Mouse (Mus musculus) thymus, postnatal 25 days (tissue): ENCODE data around the gene Tom1l2.

ENCODE experiments used
- DNase-seq: peaks from one replicate; pipeline ENCODE4 v3.0.0; 2022

Tom1l2 gene

DNA sequence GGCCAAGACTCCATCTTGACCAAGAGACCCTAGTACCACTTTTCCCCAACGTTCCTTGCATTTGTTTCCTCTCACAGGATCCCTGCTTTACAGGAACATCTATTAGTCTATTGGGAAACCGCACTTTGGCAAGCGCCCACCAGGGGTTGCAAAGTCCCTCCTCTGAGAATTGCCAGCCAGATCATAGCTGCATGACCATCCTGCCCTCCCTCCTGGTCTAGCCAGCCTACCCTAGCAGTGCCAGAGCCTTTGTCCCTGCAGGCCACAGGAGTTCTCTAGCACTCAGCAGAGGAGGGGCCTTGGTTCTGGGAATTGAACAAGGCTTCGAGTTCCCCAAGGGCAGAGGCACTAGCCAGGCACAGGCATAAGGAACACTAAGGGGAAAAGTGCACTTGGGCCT lies 128.0 kb downstream of the Tom1l2 start:
- peak; percentile 59 for DNase-seq

DNA sequence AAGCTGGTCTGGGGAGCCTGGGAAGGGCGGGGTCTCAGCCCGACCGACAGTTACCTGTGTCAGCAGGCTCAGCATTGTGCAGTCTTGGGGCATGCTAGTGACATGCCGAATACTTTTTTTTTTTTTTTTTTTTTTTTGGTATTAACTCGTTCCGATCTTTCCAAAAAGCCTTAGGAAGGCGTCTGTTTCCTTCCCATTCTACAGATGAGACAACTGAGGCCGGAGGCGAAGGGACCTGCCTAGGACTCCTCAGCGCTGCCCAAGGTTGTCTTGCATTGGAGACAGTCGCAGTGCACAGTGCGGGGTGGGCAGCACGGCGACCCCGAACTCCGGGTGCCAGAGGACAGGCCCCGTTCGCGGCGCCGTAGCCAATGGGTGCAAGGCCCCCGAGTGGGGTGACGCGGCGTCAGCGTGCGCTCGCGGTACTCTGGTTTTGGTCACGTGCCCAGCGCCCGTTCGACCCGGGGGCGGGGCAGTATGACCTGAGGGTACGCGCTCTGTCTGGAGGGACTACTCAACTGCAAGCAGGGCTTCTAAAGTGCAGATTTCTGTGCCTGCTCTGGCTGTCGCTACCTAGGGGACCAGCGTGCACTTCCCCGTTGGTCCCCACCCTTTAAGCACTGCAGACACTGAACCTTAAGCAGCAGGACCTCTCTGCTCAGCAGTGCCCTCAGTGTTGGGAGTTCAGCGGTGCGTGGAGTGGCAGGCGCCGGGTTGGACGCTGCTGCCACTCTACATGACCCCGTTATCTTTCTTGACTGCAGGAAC lies 130.1 kb downstream of the Tom1l2 start, which contains the start of gene Srebf1:
Gene Srebf1, minus strand, starts transcription at position 113 of the 768 bp plus-strand sequence.
- peak; percentile 83 for DNase-seq

DNA sequence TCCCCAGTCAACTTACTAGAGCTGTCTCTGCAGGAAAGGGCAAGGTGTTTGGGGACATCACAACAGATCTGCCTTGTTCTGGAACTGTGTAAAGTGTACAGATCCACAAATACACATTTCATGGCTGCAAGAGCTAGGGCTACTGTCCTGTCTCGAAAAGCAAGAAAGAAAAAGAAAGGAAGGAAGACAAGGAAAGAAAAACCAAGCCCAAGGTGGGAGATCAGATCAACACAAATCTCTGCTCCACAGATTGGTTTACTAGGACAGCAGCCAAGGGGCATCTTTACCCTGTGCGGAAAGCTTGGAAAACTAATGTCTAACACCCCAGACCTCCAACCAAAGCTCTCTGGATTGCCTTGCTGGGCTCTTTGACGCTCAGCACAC lies 130.6 kb downstream of the Tom1l2 start:
- DNase-seq, result no peak

DNA sequence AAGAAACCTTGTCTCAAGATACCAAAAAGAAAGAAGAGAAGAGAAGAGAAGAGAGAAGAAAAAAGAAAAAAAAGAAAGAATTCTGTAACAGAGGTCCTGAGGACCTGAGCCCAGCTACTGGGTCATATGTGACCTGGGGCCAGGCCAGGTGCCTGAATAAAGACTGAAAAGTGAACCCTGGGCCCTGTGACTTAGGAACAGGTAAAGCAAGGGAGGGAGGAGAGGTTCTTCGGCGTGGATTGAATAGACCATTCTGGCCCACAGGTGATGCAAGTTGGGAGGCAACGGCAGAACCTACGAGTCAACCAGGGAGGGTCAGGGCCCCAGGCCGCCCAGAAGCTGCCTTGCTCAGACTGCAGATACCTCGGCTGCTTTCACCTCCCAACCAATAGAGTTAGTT lies 131.3 kb downstream of the Tom1l2 start:
- no peak for DNase-seq

DNA sequence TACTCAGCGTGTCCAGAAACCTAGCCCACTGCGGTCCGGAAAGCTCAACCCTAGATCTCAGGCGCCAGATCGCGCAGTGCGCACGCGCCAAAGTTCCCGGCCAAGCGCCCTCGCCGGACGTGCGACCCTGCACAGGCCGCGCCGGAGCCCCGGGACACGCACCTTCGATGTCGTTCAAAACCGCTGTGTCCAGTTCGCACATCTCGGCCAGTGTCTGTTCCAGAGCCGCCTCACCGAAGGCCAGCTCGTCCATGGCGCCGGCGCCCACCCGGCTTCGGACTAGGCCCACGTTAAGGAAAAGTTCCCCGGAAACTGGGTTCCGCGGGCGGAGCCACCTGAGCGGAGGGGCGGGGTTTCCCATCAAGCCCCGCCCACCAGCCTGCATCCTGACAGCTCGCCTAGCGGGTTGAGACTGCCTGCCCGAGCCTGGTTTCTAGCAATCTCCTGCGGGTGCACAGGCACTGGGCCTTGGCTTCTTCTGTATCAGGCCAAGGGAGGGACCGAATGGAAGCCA lies 132.4 kb downstream of the Tom1l2 start:
- DNase-seq, result peak; percentile 95

DNA sequence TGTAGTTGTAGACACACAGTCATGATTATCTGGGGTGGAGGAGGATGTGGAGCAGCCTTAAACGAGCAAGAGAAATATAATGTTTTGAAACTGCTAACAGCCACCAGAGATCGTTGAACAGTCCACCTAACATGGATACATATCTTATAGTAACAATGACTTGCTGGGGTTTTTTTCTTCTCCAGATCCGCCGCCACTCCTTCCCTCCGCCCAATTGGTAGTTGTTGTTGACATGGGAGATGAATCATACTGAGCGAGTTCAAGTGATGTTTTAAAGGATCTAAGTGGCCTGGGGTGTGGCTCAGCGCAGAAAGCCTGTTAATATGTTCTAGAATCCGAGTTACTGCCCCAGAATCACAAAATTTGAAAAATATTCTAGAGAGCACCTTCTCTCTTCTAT lies 133.1 kb downstream of the Tom1l2 start:
- DNase-seq, result no peak

DNA sequence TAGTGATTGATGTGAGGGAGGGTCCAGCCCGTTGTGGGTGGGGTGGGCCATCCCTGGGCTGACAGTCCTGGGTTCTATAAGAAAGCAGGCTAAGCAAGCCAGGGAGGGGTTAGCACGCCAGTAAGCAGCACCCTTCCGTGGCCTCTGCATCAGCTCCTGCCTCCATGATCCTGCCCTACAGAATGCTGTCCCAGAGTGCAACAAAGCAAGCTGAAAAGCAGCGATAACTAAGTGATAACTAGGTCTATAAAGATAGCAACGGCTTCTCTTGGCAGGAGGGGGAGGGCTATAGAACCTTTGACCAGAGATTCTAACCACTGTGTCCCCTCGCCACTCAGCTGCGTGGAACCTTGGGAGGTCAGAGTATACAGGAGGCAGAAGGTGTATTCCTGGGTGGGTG lies 135.2 kb downstream of the Tom1l2 start:
- no peak for DNase-seq

DNA sequence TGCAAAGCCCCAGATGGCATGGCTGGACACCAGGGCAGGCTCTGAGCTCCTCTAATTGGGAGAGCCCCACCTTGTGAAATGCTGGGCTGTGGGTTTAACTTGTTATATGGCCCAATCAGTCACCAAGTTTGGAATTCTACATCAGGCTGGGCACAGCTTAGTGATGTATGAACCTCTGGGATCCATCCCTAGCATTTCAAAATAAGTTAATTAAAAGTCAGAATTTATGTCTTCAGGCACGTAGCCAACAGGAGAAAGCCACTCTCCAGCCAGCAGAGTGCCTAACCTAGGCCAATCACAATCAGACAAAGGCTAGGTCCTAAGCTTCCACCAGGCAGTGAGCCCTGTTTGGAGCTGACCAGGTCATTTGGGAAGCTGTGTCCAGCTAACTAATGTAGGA lies 136.0 kb downstream of the Tom1l2 start:
- DNase-seq, result no peak

DNA sequence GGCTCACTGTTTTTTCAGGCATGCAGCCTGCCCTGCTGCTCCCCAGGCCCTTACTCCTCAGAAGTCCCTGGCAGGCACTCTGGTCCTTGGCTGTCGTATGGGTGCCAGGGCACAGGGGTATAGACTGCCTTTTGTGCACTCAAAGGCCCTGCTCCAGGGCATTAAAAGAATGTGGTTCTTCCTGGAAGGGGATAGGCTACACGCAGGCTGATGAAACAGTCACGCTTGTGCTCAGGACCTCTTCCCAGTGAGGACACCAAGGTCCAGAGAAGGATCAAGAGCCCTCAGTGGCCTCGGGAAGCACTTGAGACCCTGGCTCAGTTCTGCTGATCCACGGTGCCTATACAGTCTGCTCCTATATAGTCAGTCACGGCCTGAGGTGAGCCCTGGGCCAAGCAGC lies 139.4 kb downstream of the Tom1l2 start:
- no peak for DNase-seq

DNA sequence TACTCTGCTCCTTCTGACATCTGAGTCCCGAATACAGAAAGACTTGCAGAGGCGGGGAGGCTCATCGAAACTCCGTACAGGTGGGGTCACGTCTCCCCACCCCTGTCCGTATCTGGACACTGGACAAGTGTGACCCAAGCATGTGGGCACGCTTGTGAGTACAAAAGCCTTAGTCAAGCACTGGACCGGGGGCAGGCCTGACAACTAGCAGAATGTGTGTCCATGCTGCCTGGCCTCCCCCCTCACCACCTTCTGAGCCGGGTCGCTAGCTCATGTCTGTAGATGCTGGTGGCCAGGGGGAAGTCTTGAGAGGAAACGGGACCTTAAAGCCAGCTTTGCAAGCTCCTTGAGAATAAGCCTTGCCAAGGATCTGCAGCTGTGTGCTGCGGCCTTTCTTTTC lies 140.9 kb downstream of the Tom1l2 start:
- no peak for DNase-seq

DNA sequence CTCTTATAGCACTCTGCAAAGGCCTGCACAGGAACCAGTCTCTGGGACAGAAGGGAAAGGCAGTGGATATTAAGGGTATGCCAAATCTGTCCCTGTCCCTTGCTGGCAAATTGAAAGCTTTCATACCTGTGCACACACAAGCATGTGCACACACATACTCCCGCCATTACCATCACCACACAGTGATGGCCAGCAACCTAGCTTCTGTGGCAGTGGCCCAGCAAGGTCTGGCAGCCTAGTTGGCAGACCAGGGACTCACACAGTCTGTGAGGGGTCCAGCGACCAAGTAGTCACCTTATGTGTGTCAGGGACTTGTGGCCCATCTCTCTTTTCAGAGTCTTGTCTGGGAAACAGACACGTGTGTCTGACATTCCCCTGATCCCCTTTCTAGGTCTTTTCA lies 141.6 kb downstream of the Tom1l2 start:
- no peak for DNase-seq

DNA sequence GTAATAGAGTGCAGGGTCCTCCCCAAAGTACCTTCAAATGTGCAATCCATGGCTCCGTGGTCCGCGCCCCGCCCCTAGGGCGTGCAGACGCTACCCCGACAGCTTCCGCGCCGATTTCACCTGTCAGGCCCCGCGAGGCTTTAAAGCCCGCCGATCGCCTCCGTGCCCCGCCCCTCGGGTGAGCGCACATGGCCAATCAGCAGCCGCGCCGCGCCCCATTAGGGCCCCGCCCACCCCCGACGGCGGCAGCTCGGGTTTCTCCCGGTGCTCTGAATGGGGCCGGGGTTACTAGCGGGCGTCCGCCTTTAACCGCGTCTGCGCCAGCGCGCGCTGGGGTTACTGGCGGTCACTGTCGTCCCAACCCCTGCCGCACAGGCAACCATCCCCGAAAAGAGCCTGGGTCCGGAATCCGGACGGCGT lies 142.4 kb downstream of the Tom1l2 start:
- DNase-seq, result peak; percentile 98

DNA sequence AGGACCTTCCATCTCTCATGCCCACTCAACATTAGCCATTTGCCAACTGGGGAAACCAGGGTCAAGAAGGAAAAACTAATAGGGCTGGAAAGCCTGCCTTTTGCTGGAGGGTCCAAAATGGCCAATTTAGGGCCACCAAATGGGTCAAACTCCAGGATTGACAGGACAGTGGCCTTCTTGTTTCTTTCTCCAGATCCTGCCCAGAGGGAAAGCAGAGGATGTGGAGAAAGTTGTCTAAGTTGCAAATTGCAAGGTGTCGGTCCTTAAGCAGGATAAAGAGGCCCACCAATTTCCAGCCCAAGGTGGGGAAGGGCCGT lies 142.8 kb downstream of the Tom1l2 start:
- no peak for DNase-seq

DNA sequence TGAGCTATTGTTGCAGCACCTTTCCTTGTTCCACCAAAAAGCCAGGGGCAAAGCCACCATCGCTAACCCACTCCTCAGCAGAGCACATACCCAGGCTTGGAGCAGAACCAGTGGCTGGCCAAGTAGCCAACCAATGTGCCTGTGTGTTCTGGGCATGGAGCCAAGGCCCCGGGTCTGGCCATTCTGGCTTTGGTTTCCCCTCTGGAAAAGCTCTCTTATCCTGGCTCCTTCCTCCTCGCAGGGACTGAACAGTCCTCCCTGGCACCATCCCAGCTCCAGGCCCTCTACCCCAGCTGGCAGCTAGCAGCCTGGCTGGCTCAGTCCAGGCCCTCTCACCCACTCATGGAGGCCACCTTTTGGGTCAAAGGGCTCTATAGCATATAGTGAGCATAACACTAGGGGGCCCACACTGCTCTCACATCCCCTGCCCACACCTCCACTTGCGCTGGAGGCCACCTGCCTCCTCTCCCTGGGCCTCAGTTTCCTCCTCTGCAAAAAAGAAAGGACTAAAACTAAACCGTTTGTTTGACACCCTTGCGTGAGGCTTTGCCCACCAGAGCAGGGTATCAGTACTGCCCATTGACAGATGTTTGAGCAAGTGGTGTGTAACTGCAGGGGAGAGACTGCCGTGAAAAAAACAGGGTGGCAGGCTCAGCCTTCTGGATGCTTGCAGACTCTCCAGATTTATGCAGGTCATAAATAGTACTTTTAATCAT lies 143.3 kb downstream of the Tom1l2 start:
- no peak for DNase-seq

DNA sequence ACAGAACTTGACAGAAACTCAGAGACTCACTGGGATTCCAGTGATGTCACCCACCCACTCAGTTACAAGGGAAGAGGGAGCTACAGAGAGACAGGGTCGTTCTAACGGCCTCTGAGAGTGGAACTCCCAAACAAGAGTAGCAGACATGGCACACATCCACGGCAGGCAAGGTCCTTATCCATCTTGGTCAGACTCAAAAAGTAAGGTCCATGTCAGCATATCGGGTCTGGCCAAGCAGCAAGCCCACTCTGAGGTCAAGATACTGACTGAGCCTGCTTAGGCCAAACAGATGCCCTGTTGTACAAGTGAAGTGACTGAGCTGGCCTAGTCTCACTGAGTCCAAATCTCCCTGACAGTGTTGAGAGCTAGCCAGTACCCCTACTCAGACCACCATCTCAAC lies 144.0 kb downstream of the Tom1l2 start:
- DNase-seq, result no peak

DNA sequence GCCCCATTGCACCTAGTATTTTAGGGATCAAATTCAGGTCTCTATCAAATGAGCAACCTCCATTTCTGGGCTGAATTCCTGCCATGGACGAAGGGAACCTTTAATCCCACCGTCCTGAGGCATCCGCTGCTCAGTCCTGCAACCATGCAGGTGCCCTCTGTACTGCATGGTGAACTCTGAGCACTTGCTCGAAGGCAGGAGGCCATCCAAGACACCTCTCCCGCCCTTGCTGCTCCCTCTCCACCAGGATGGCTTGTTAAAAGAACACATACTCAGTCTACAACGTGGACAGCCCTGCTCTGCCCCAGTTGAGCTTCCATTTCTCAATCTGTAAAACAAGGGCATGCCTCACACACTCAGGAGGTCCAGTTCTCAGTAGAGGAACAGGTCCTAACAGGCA lies 144.5 kb downstream of the Tom1l2 start:
- no peak for DNase-seq

DNA sequence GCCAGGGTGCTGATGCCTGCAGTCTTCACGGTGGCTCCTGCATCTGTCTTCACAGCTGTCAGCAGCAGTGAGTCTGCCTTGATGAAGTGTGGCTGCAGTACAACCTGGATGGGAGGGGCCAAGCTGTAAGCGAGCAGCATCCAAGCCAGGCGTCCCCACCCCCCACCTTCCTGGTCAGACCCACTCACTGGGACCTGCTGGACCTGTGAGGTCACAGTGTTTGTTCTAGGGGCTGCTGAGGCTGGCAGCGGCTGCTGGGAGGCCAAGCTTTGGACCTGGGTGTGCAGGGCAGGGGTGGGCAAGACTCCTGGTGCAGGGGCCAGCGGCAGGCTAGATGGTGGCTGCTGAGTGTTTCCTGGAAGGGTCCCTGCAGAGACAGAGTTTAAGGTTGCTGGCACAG lies 146.5 kb downstream of the Tom1l2 start:
- no peak for DNase-seq

DNA sequence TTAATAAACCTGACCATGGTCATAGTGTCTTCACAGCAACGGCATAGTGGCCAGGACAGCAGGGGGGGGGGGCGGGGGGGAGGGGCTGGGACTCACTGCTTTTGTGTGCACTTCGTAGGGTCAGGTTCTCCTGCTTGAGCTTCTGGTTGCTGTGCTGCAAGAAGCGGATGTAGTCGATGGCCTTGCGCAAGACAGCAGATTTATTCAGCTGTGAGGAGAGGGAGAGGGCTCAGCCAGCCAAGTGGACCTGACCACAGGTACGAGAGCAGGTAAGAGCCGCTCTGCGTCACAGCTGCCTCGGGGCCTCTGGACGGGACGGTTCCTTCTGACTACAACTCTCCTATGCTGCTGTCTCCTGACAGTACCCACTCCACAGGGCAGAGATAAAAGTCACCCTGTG lies 147.7 kb downstream of the Tom1l2 start:
- DNase-seq, result no peak

DNA sequence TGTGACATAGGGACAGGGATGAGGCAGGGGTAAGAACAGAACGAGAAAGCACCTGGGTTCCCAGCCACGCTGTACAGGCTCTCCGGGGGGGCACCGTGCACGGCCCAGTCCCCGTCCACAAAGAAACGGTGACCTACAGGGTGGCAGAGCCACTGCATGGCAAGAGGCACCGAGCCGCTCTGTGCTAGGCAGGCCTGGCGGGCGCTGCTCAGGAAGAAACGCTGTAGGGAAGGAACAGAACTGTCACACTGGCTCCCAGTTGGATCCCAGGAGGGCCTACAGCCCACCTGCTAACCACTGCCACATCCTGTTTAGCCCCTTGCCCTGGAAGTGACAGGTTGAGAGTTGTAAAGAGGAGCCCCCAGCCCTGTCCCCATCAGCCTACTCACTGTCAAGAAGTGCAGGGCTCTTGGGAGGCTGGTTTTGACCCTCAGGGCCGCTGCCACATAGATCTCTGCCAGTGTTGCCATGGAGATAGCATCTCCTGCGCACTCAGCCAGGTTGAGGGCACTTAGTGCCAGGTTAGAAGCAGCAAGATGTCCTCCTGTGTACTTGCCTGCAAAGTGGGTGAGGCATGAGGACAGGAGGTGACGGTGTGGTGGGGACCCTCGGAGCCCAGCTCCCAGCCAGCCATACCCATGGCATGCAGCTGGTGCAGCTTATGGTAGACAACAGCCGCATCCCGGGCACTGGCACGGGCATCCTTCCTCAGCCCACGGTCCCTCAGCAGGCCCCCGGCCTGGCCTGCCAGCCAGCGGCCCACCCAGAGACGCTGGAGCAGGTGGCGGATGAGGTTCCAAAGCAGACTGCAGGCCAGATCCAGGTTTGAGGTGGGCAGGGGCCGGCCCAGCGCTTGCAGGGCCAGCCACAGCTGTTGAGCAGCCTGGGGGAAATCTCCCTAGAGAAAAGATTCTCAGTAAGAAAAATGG lies 149.7 kb downstream of the Tom1l2 start:
- DNase-seq, result no peak

DNA sequence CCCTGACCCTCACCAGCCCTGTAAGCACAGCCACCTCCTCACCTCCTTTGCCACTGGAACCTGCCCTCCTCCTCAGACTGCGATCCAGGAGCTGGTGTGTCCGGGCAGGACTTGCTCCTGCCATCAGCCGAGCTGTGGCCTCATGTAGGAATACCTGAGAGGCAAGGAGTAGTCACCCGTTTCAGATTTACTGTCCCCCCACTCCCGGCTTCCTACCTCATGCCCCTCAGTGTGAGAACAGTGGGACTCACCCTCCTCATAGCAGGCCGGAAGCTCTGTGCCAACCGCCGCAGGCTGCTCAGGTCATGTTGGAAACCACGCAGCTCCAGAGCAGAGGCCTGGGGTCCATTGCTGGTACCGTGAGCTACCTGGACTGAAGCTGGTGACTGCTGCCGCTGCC lies 152.3 kb downstream of the Tom1l2 start:
- no peak for DNase-seq

DNA sequence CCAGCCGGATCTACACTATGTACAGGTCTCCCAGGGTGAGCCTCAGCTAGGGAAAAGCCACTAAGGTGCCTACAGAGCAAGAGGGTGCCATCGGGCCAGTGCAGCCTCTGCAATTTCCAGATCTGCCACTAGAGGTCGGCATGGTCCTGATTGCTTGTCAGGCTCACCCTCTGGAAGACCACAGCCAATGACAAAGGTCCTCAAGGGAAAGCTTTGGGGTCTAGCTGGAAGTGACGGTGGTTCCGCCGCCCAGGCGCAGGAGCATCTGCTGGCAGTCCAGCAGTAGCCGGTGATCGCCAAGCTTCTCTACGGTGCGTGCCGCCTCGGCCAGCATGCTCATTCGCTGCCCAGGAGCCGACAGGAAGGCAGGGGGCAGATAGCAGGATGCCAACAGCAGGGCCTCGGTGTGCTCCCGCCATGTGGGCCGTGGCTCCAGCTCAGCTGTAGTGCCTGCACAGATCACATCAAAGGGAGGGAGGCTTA lies 153.0 kb downstream of the Tom1l2 start:
- DNase-seq, result peak; percentile 95

DNA sequence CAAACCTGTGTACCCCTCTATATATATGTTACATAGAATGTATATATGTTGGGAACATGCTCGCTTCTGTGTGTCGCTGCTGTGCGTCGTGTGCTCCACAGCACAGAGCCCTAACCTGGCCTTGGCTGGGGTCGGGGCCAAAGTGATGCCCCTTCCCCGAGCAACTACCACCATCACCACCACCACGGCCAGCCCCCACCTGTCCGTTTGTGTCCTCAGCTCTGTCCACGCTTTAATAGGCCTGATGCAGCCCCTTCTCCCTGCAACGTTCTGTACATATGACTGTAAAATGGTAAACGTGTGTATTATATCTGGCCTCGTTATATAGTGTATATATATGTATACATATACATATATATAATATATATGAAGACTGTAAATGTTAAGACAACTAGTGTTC lies 154.1 kb downstream of the Tom1l2 start:
- no peak for DNase-seq

DNA sequence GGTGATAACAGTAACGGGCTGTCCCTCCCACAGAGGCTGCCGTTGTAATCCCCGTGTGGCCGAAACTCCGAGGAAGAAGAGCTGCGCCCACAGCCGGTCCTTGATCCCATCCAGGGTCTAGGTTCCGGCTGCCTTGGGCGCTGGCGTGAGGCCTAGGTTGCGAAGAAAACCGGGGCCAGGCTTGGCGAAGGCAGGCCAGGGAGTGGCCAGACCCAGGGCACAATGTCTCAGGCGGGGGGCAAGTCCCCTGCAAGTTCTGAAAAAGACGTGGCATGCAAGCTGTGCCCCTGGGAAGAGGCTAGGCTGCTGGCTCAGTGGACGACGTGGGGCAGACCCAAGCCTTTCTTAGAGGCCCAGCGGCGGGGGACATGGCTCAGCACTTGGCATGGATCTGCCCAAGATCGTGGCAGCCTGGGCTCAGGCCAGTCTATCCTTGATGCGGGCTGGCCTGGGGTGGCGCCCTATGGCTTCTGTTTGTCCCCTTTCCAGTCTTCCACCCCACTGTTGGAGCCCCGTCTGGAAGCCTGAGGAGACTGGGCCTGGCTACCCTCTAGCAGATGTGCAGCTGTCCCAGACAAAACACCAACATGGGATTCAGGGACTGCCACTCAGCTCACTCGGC lies 154.6 kb downstream of the Tom1l2 start:
- DNase-seq, result no peak
